Mouse (Mus musculus): ENCODE measurements at regions not wholly inside any gene's neighbourhood (a gene's known extent, or its start where the extent isn't known, plus 50 kb on each side); places are given as distances from the start of the nearest gene placed in this dataset.

- DNase-seq: no peak
Observed at GRCm38 (mm10) chr5:58822704-58823103, 1104.9 kb downstream of the Pcdh7 start.

GRCm38 (mm10) chr5:58825970-58826369 is 1108.2 kb downstream of the Pcdh7 start:
- no peak for DNase-seq

DNA sequence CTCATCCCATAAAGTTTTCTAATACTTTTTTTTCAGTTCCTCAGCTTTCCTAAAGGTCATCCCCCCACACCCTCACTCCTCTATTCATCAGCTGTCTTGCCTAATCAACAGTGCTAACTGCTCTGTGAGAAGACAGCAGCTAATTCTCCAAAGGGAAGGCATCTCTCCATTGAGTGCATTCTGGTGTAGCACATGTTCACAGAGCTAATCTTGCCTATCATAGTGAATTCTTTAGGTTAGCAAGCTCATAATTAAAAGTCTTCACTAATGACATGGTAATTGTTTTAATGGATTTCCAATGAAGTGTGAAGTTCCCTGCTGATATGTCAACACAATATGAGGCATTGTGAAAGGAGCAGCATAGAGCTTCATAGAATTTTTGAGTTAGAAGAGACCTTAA is 1129.2 kb downstream of the Pcdh7 start:
- no peak for DNase-seq

DNA sequence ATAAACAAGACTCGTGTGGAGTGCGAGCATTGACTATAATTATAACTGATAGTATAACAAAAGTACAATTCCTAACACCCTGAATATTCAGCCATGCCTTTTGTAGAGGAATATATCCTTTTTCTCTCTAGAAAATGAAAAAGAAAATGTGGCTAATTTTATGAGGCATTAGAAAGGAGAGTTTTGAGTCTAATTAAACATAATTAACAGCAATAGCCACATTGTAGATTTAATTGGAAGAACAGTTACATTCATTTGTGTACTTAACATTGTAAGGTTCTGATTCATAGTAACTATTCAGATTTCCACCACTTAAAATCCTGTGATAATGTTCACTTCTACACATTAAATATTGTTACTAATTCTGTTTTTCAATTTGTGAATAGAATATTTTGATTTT is 1140.2 kb downstream of the Pcdh7 start:
- no peak for DNase-seq

- DNase-seq: no peak
Observed at GRCm38 (mm10) chr5:58893493-58893892, 1175.7 kb downstream of the Pcdh7 start.

DNA sequence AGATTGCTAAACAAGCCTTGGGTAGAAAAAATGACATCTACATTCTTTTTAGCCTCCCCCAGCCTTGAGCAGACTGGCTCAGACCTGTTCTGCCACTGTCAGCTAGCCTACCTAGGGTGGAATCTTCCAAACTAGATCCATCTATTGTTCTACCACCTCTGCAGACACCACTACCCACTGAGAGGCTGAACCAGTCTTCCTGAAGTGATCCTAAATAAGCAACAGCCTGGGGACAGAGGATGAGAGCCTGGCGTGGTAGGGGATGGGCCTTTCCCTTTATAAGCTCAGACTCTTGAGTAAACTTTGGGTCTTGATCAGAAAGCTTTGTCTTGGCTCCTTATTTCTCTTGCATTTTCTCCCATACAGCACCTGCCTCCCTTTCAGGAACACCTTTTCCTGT is 1223.7 kb downstream of the Pcdh7 start:
- DNase-seq: no peak

DNA sequence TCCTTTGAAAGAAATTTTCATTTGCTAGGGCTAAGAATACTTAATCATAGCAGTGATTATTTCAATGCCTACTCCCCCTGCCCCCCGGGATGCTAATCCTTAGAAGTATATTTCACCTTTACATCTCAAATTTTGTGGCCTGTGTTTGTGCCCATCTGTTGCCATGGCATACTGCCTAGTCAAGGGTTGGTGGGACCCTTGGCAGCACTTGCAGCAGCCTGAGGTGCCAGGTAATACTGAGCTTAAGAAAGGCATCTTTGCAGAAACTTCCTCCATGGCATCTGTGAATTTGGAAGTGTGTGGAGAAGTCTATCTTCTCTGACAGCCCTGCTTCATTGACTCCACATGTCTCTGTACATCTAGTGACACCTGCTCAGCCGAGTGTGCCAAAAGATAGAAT is 1257.5 kb downstream of the Pcdh7 start:
- DNase-seq: peak; percentile 1 to 2

GRCm38 (mm10) chr5:58987754-58988153 is 1270.0 kb downstream of the Pcdh7 start:
- DNase-seq: no peak

Data from cerebellum, postnatal 36 days (tissue).